Comparison of ENCODE assay signal across 8 mouse cellular contexts in the genomic region with DNA sequence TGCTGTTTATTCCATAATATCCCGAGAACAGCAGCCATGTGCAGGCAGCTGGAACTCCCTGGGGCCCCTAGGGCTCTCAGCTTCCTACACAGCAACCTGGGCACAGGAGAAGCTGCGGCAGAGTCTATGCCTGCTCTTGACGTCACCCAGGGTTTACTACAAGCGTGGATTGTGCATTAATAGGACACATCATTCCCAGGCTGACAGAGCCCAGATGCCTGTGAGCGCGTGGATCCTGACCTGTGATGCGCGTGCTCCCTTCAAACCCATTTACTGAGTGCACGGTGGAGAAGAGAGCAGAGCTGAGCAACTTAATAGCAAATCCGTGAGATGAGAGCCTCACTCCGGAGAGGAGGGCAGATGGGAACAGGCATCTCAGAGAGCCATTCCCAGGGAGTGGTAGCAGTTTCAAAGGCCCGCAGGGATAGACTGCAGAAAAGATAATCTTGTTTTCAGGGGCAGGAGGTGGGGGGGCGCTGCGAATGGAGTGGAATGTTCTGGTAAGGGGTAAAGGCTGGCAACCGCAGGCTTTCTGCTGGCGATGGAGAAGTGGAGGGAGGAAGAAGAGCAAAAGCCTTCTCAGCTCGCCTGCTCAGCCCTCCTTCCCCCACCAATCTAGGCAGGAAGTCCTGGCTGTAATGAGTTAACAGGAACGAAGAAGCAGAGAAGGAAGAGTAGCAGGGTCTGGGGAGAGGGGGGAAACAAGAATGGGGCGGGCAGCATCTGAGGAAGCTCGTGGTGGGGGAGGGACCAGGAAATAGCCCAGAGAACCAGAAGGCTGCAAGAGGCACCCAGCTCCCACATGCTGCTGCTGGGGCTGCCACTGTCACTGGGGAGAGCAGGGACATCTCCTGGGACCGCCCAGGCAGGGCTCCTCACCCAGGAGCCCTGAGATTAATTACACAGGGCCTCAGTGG. TPM values are rescaled to one million over a fixed set of nuclear protein-coding genes. Genes with fewer than 3 reads are reported as not detected.
DNase-seq lines count a peak whose midpoint lies in the region; ATAC-seq and TF ChIP-seq lines count a peak whose summit lies in the region.

No protein-coding gene starts in this region.

- peak; percentile 64 for DNase-seq in kidney, adult 2 months
- no peak for DNase-seq in kidney, adult 8-10 months
- peak; percentile 39 for DNase-seq in embryo, embryonic 10 days (ENCODE audit: low spot score)
- peak; percentile 56 to 62 for DNase-seq in heart, postnatal 10 days
- DNase-seq in layer of hippocampus, postnatal 36 days = peak; percentile 45 to 56
- peak; percentile 53 to 62 for DNase-seq in spleen, postnatal 14 days (ENCODE audit: low spot score in 2 of 2)
- DNase-seq in Muller cell, postnatal 12 days (ENCODE audit: inconsistent ontology term) = no peak

- peak; percentile 44 for ATAC-seq in megakaryocyte progenitor cell, adult 5-6 weeks (replicated peaks; ENCODE audit: poor library complexity)

- 26% methylated on average over 21 of the region's 21 CpGs for WGBS in kidney, adult 2 months

- no peaks in the 10 kb centered on the region for H3K27me3 ChIP-seq in kidney, adult 2 months (replicated peaks; ENCODE audit: control insufficient read depth, insufficient read depth, low read length)

- peak overlapping the region; percentile 52 for H3K27ac ChIP-seq in kidney, adult 2 months (ENCODE audit: insufficient read depth, low read depth, low read length)

- H3K36me3 ChIP-seq in kidney, adult 2 months (ENCODE audit: control insufficient read depth, insufficient read depth, low read length) = no peaks in the 10 kb centered on the region

- intact Hi-C loops in heart, postnatal 10 days (cut with DNase I) = no loop called here

- TF ChIP-seq POLR2A in kidney, adult 2 months (IDR thresholded peaks at IDR 0.05; ENCODE audit: low read depth, low read length) = no peak

- no peak overlapping the region for H3K4me3 ChIP-seq in kidney, adult 2 months (ENCODE audit: insufficient read depth, low read depth, low read length)

- H3K4me1 ChIP-seq in kidney, adult 2 months (ENCODE audit: control insufficient read depth, insufficient read depth, low read length) = peaks cover 55% of the 10 kb centered on the region

- no peak for TF ChIP-seq CTCF in kidney, adult 2 months (conservative IDR thresholded peaks at IDR 0.05; ENCODE audit: insufficient read depth, insufficient read length, low read depth, low read length)

RNA-seq across cellular contexts. Expression of gene Grk2, which starts 4.0 kb away (rescaled TPM):
- 56.7 and 60.3 TPM in 2 replicates for polyA plus RNA-seq in kidney, adult 2 months (2012; rRNA removed)
- 10 to 100 TPM; 51.4 to 57.2 TPM for total RNA-seq in heart, postnatal 10 days (2021)
- total RNA-seq in layer of hippocampus, postnatal 36 days (2021) = 100 to 1,000 TPM; 195 to 208 TPM
- total RNA-seq in megakaryocyte progenitor cell, adult 5-6 weeks (2015) = 149 and 172 TPM in 2 replicates
- 207 and 336 TPM in 2 replicates for total RNA-seq in megakaryocyte progenitor cell, adult 5-6 weeks (2017)

RNA-seq across cellular contexts. Expression of gene Ankrd13d, which starts 19.1 kb away (rescaled TPM):
- polyA plus RNA-seq in kidney, adult 2 months (2012; rRNA removed) = 4.2 and 5.1 TPM in 2 replicates
- 1 to 10 TPM in 1 of 2 experiments, under 1 TPM in 1; 0.98 to 1.5 TPM for total RNA-seq in heart, postnatal 10 days (2021)
- 10 to 100 TPM; 65.2 to 66.9 TPM for total RNA-seq in layer of hippocampus, postnatal 36 days (2021)
- 1.7 and 3.8 TPM in 2 replicates for total RNA-seq in megakaryocyte progenitor cell, adult 5-6 weeks (2015)
- total RNA-seq in megakaryocyte progenitor cell, adult 5-6 weeks (2017) = 1.9 and 5.7 TPM in 2 replicates

RNA-seq across cellular contexts. Expression of gene Ssh3, which starts 33.0 kb away (rescaled TPM):
- polyA plus RNA-seq in kidney, adult 2 months (2012; rRNA removed) = 39.0 and 61.4 TPM in 2 replicates
- total RNA-seq in heart, postnatal 10 days (2021) = 10 to 100 TPM in 1 of 2 experiments, 1 to 10 TPM in 1; 10.0 to 12.0 TPM
- 10 to 100 TPM; 53.4 to 59.5 TPM for total RNA-seq in layer of hippocampus, postnatal 36 days (2021)
- total RNA-seq in megakaryocyte progenitor cell, adult 5-6 weeks (2015) = 6.2 and 7.5 TPM in 2 replicates
- total RNA-seq in megakaryocyte progenitor cell, adult 5-6 weeks (2017) = 8.1 and 9.7 TPM in 2 replicates

Comparison
In these comparisons a context has a peak if more than half of its experiments do, and no peak if none do; other contexts are left out.
1. DNase-seq: peak in kidney, adult 2 months (single experiment), embryo, embryonic 10 days (single experiment), heart, postnatal 10 days (2 of 2), layer of hippocampus, postnatal 36 days (2 of 2) and spleen, postnatal 14 days (2 of 2); none in kidney, adult 8-10 months (0 of 2) and Muller cell, postnatal 12 days (single experiment).
2. RNA of gene Ankrd13d, which starts 19.1 kb away (total RNA-seq): 65.2 to 66.9 TPM in layer of hippocampus, postnatal 36 days; 1.7 to 5.7 TPM in megakaryocyte progenitor cell, adult 5-6 weeks and 0.98 to 1.5 TPM in heart, postnatal 10 days; every median in the first group is over 4 times any median in the second.
3. RNA of gene Ssh3, which starts 33.0 kb away (total RNA-seq): 53.4 to 59.5 TPM in layer of hippocampus, postnatal 36 days; 10.0 to 12.0 TPM in heart, postnatal 10 days and 6.2 to 9.7 TPM in megakaryocyte progenitor cell, adult 5-6 weeks; every median in the first group is over 4 times any median in the second.